Mouse (Mus musculus): ENCODE data around the gene Sema4g. TPM values are rescaled to one million over a fixed set of nuclear protein-coding genes. Genes with fewer than 3 reads are reported as not detected.
A peak's percentile ranks its signal among the peaks of the same experiment; 100 is the strongest.
"Not testable (repeated sequence)": the region's sequence is repeated elsewhere in the genome, so short reads cannot be mapped to it uniquely, and the experiment has no call there.

Gene Sema4g
- polyA plus RNA-seq, 1 experiment: 15.7 TPM

DNA sequence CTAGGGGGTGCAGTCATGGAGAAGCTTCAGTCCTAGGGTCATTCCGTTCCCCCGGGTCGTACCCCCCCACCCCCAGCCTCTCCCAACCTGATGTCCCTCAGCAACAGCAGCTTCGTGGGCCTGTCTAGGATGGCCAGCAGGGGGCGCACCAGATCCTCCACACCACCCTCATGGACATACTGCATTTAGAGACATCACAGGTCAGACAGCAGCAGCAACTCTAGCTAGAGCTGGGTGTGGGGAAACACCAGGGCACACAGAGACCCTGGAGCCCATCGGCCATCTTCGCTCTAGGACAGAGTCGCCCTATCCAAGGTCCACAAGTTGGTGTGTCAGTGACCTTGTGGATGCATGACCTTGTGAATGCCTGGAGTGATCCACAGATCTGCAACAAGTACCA lies 41.2 kb downstream of the Sema4g start:
- H3K4me1 ChIP-seq (ENCODE audit: control insufficient read depth, insufficient read depth, low read length): peaks cover 15% of the 10 kb centered on the region
- H3K27ac ChIP-seq (ENCODE audit: insufficient read depth, low read length): no peak overlapping the region
- H3K9me3 ChIP-seq (replicated peaks; ENCODE audit: control insufficient read depth, insufficient read depth, low read length, poor library complexity, severe bottlenecking): no peaks in the 10 kb centered on the region
- H3K9ac ChIP-seq (ENCODE audit: low read depth, poor library complexity, severe bottlenecking): no peak overlapping the region
- H3K4me3 ChIP-seq (ENCODE audit: low read depth, low read length): no peak overlapping the region
- H3K27me3 ChIP-seq (ENCODE audit: control insufficient read depth, insufficient read depth, low read length, poor library complexity, severe bottlenecking): no peaks in the 10 kb centered on the region
- H3K36me3 ChIP-seq (ENCODE audit: control insufficient read depth, insufficient read depth, low read length, poor library complexity, severe bottlenecking): no peaks in the 10 kb centered on the region
- peak; percentile 93 for TF ChIP-seq CTCF (IDR thresholded peaks at IDR 0.05; ENCODE audit: low read depth, low read length)
- TF ChIP-seq EP300 (IDR thresholded peaks at IDR 0.05; ENCODE audit: insufficient read depth, low read depth, low read length): no peak
- TF ChIP-seq POLR2A (IDR thresholded peaks at IDR 0.05; ENCODE audit: insufficient read depth, low read length): no peak

- Histone ChIP-seq H3K27ac (ENCODE audit: insufficient read depth, low read length) (no peak overlapping the region), H3K36me3 (ENCODE audit: control insufficient read depth, insufficient read depth, low read length, poor library complexity, severe bottlenecking) (no peaks in the 10 kb centered on the region), H3K4me1 (ENCODE audit: control insufficient read depth, insufficient read depth, low read length) (peaks cover 15% of the 10 kb centered on the region), H3K27me3 (ENCODE audit: control insufficient read depth, insufficient read depth, low read length, poor library complexity, severe bottlenecking) (no peaks in the 10 kb centered on the region), H3K9ac (ENCODE audit: low read depth, poor library complexity, severe bottlenecking) (no peak overlapping the region), H3K9me3 (replicated peaks; ENCODE audit: control insufficient read depth, insufficient read depth, low read length, poor library complexity, severe bottlenecking) (no peaks in the 10 kb centered on the region), H3K4me3 (ENCODE audit: low read depth, low read length) (no peak overlapping the region)
- TF ChIP-seq EP300 (IDR thresholded peaks at IDR 0.05; ENCODE audit: insufficient read depth, low read depth, low read length): no peak
- no peak for TF ChIP-seq POLR2A (IDR thresholded peaks at IDR 0.05; ENCODE audit: insufficient read depth, low read length)
- TF ChIP-seq CTCF (IDR thresholded peaks at IDR 0.05; ENCODE audit: low read depth, low read length): peak; percentile 67
Observed at GRCm38 (mm10) chr19:45030746-45031693, 42.1 kb downstream of the Sema4g start.

DNA sequence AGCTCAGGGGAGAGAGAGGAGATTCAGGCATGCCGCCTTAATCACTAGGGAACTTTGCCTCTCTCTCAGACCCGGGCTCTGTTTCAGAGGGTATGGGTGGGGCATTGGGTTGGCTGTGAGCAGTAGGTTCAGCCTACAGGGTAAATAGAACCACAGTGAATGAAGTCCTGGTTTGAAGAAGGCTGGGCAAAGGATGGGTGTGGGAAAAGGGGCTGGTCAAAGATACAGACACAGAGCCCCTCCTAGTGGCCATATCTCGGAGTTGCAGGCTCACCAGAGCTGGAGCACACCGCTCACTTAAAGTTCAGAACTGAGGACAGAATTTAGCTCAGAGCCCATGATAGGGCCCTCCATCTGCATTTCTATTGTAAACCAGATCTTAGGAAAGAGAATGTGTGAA lies 42.9 kb downstream of the Sema4g start:
- no peak overlapping the region for H3K9ac ChIP-seq (ENCODE audit: low read depth, poor library complexity, severe bottlenecking)
- TF ChIP-seq CTCF (IDR thresholded peaks at IDR 0.05; ENCODE audit: low read depth, low read length) (peak; percentile 85), POLR2A (IDR thresholded peaks at IDR 0.05; ENCODE audit: insufficient read depth, low read length) (no peak)
- no peaks in the 10 kb centered on the region for H3K27me3 ChIP-seq (ENCODE audit: control insufficient read depth, insufficient read depth, low read length, poor library complexity, severe bottlenecking)
- H3K36me3 ChIP-seq (ENCODE audit: control insufficient read depth, insufficient read depth, low read length, poor library complexity, severe bottlenecking): no peaks in the 10 kb centered on the region
- H3K9me3 ChIP-seq (replicated peaks; ENCODE audit: control insufficient read depth, insufficient read depth, low read length, poor library complexity, severe bottlenecking): no peaks in the 10 kb centered on the region
- no peak overlapping the region for H3K27ac ChIP-seq (ENCODE audit: insufficient read depth, low read length)
- peaks cover 12% of the 10 kb centered on the region for H3K4me1 ChIP-seq (ENCODE audit: control insufficient read depth, insufficient read depth, low read length)
- H3K4me3 ChIP-seq (ENCODE audit: low read depth, low read length): no peak overlapping the region

DNA sequence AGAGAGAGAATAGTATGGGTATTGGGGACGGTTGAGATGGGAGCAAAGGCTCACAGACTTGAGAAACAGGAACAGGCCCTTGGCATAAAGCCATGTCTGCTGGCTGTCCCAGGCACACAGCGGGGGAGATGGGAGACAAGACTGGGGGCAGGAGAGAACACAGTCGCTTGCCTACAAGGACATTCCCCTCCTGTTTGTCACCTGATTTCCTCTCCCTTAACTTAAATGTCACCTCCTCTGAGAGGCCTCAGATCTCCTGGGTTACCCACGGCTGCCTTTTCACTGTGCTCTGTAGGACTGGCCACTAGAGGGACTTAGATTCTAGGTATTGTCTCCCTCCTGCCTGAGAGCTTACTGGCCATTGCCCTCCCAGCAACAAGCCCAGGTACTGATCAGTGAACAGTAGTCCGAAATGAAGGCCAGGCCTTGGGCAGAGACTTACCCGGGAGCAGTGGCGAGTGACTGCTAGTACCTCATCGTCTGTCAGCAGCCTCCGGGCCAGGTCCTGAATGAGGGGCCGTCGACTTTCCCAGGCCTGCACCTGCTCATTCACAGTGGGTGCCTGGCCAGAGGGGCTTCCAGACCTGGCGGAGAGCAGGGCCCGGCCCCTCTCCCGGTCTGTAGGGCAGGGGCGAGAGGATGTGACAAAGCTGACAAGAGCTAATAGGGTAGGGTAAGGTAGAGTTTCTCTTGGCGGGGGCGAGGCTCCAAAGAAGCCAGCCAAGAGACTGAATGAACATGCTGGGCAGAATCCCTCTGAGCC lies 43.9 kb downstream of the Sema4g start:
- H3K4me1 ChIP-seq (ENCODE audit: control insufficient read depth, insufficient read depth, low read length): peaks cover 6% of the 10 kb centered on the region
- no peak overlapping the region for H3K27ac ChIP-seq (ENCODE audit: insufficient read depth, low read length)
- H3K9me3 ChIP-seq (replicated peaks; ENCODE audit: control insufficient read depth, insufficient read depth, low read length, poor library complexity, severe bottlenecking): no peaks in the 10 kb centered on the region
- H3K9ac ChIP-seq (ENCODE audit: low read depth, poor library complexity, severe bottlenecking): no peak overlapping the region
- H3K4me3 ChIP-seq (ENCODE audit: low read depth, low read length): no peak overlapping the region
- H3K27me3 ChIP-seq (ENCODE audit: control insufficient read depth, insufficient read depth, low read length, poor library complexity, severe bottlenecking): no peaks in the 10 kb centered on the region
- no peaks in the 10 kb centered on the region for H3K36me3 ChIP-seq (ENCODE audit: control insufficient read depth, insufficient read depth, low read length, poor library complexity, severe bottlenecking)
- TF ChIP-seq CTCF (IDR thresholded peaks at IDR 0.05; ENCODE audit: low read depth, low read length): peak; percentile 25
- TF ChIP-seq EP300 (IDR thresholded peaks at IDR 0.05; ENCODE audit: insufficient read depth, low read depth, low read length): no peak
- no peak for TF ChIP-seq POLR2A (IDR thresholded peaks at IDR 0.05; ENCODE audit: insufficient read depth, low read length)

- H3K4me3 ChIP-seq (ENCODE audit: low read depth, low read length): no peak overlapping the region
- TF ChIP-seq CTCF (IDR thresholded peaks at IDR 0.05; ENCODE audit: low read depth, low read length) (peak; percentile 83), EP300 (IDR thresholded peaks at IDR 0.05; ENCODE audit: insufficient read depth, low read depth, low read length) (no peak)
- H3K9ac ChIP-seq (ENCODE audit: low read depth, poor library complexity, severe bottlenecking): no peak overlapping the region
- no peaks in the 10 kb centered on the region for H3K9me3 ChIP-seq (replicated peaks; ENCODE audit: control insufficient read depth, insufficient read depth, low read length, poor library complexity, severe bottlenecking)
- H3K27me3 ChIP-seq (ENCODE audit: control insufficient read depth, insufficient read depth, low read length, poor library complexity, severe bottlenecking): no peaks in the 10 kb centered on the region
- H3K36me3 ChIP-seq (ENCODE audit: control insufficient read depth, insufficient read depth, low read length, poor library complexity, severe bottlenecking): no peaks in the 10 kb centered on the region
- no peak overlapping the region for H3K27ac ChIP-seq (ENCODE audit: insufficient read depth, low read length)
- H3K4me1 ChIP-seq (ENCODE audit: control insufficient read depth, insufficient read depth, low read length): no peaks in the 10 kb centered on the region
Observed at GRCm38 (mm10) chr19:45036867-45037266, 48.0 kb downstream of the Sema4g start.

GRCm38 (mm10) chr19:45038198-45038597 lies 49.3 kb downstream of the Sema4g start:
- not testable (repeated sequence) for H3K27ac ChIP-seq (ENCODE audit: insufficient read depth, low read length); H3K27me3 ChIP-seq (ENCODE audit: control insufficient read depth, insufficient read depth, low read length, poor library complexity, severe bottlenecking); H3K36me3 ChIP-seq (ENCODE audit: control insufficient read depth, insufficient read depth, low read length, poor library complexity, severe bottlenecking); H3K4me3 ChIP-seq (ENCODE audit: low read depth, low read length); H3K9ac ChIP-seq (ENCODE audit: low read depth, poor library complexity, severe bottlenecking); H3K9me3 ChIP-seq (replicated peaks; ENCODE audit: control insufficient read depth, insufficient read depth, low read length, poor library complexity, severe bottlenecking); H3K4me1 ChIP-seq (ENCODE audit: control insufficient read depth, insufficient read depth, low read length)

Measured in ES-Bruce4 (cell line).